In the genomic region with DNA sequence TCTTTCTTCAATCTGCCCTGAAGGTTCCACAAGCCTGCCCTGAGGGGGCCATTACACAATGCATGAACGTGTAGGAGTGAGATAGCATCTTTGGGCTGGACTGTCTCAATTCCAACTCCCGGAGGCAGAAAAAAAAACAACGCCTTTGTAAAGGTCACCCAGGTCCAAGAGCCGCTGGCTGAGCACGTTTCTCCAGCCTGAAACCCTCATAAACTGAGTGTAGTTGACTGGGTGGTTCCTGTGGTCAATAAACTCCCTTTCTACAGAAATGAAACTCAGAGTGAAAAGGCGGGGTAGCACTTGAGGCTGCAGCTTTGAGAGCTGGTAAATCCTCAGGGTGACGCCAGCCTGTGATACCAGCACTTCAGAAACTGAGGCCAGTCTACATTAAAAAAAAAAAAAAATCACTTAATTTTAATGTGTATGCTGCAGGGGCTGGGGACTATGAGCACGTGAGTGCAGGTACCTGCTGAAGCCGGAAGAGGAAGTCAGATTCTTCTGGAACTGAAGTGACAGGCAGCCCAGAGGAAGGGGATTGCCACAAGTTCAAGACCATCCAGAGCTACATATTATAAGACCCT, we compare ENCODE assay signal across 1 mouse cellular context.
TF ChIP-seq lines count a peak whose summit lies in the region.

No protein-coding gene starts in this region.

TF ChIP-seq in CH12.LX, 34 proteins besides CTCF, POLR2A, EP300 and RAD21 (continued from another document):
- peak; percentile 80 for TF ChIP-seq IRF4 (IDR thresholded peaks at IDR 0.05; ENCODE audit: low read depth, low read length)
- no peak for TF ChIP-seq JUN (IDR thresholded peaks at IDR 0.05; ENCODE audit: insufficient read depth, low read depth, low read length)
- TF ChIP-seq SIN3A (IDR thresholded peaks at IDR 0.05; ENCODE audit: low read length): peak; percentile 73; the same call in 1 of the 2 replicates
- peak; percentile 49; the same call in 1 of the 2 replicates for TF ChIP-seq TCF12 (IDR thresholded peaks at IDR 0.05; ENCODE audit: low read depth, low read length)
- no peak for TF ChIP-seq NRF1 (IDR thresholded peaks at IDR 0.05; ENCODE audit: low read depth, low read length)
- TF ChIP-seq ZC3H11A (IDR thresholded peaks at IDR 0.05; ENCODE audit: low read depth, low read length): no peak
- no peak for TF ChIP-seq HCFC1 (IDR thresholded peaks at IDR 0.05; ENCODE audit: low read depth, low read length)
- 0 out of 2 replicates have a peak, but pooled peaks have one; percentile 61 for TF ChIP-seq MAZ (IDR thresholded peaks at IDR 0.05; ENCODE audit: low read depth, low read length)
- TF ChIP-seq MEF2A (IDR thresholded peaks at IDR 0.05; ENCODE audit: borderline replicate concordance, low read depth, low read length): peak; percentile 45
- peak; percentile 82; the same call in 1 of the 2 replicates for TF ChIP-seq MYC (IDR thresholded peaks at IDR 0.05; ENCODE audit: low read depth, low read length)
- peak; percentile 72 for TF ChIP-seq ETS1 (conservative IDR thresholded peaks at IDR 0.05; ENCODE audit: low read depth, low read length)
